Mouse (Mus musculus): ENCODE data around the gene Tsacc. TPM values are rescaled to one million over a fixed set of nuclear protein-coding genes. Genes with fewer than 3 reads are reported as not detected.

The Tsacc gene
- polyA plus RNA-seq, 1 experiment, result 2.0 TPM

- peaks cover 27% of the 10 kb centered on the region for H3K4me1 ChIP-seq
- H3K27me3 ChIP-seq (replicated peaks), result peaks cover 94% of the 10 kb centered on the region
- no peaks in the 10 kb centered on the region for H3K36me3 ChIP-seq (replicated peaks; ENCODE audit: low read length)
- H3K9me3 ChIP-seq, result no peaks in the 10 kb centered on the region
- no peak for TF ChIP-seq FLI1 (IDR thresholded peaks at IDR 0.05; ENCODE audit: low read length)
- no peak for TF ChIP-seq GATA1 (IDR thresholded peaks at IDR 0.05; ENCODE audit: borderline replicate concordance, low read length)
- peak overlapping the region; percentile 67 for H3K4me3 ChIP-seq (replicated peaks)
These were observed 59.1 kb downstream of the Tsacc start for GRCm38 (mm10) chr3:88237556-88238194.

- Histone ChIP-seq H3K36me3 (replicated peaks; ENCODE audit: low read length) (no peaks in the 10 kb centered on the region), H3K4me3 (replicated peaks) (no peak overlapping the region), H3K9me3 (no peaks in the 10 kb centered on the region), H3K4me1 (peaks cover 25% of the 10 kb centered on the region), H3K27me3 (replicated peaks) (peaks cover 94% of the 10 kb centered on the region)
- no peak for TF ChIP-seq FLI1 (IDR thresholded peaks at IDR 0.05; ENCODE audit: low read length)
- no peak for TF ChIP-seq GATA1 (IDR thresholded peaks at IDR 0.05; ENCODE audit: borderline replicate concordance, low read length)
These were observed 59.6 kb downstream of the Tsacc start for GRCm38 (mm10) chr3:88237161-88237555.

GRCm38 (mm10) chr3:88235616-88236015 lies 61.2 kb downstream of the Tsacc start:
- no peaks in the 10 kb centered on the region for H3K36me3 ChIP-seq (replicated peaks; ENCODE audit: low read length)
- no peak for TF ChIP-seq FLI1 (IDR thresholded peaks at IDR 0.05; ENCODE audit: low read length)
- TF ChIP-seq GATA1 (IDR thresholded peaks at IDR 0.05; ENCODE audit: borderline replicate concordance, low read length), result no peak
- H3K4me3 ChIP-seq (replicated peaks), result no peak overlapping the region
- H3K4me1 ChIP-seq, result peaks cover 11% of the 10 kb centered on the region
- H3K27me3 ChIP-seq (replicated peaks), result peaks cover 95% of the 10 kb centered on the region
- H3K9me3 ChIP-seq, result no peaks in the 10 kb centered on the region

GRCm38 (mm10) chr3:88235216-88235615 lies 61.6 kb downstream of the Tsacc start:
- no peaks in the 10 kb centered on the region for H3K36me3 ChIP-seq (replicated peaks; ENCODE audit: low read length)
- TF ChIP-seq FLI1 (IDR thresholded peaks at IDR 0.05; ENCODE audit: low read length), result no peak
- TF ChIP-seq GATA1 (IDR thresholded peaks at IDR 0.05; ENCODE audit: borderline replicate concordance, low read length), result no peak
- H3K4me1 ChIP-seq, result peaks cover 11% of the 10 kb centered on the region
- H3K4me3 ChIP-seq (replicated peaks), result no peak overlapping the region
- H3K27me3 ChIP-seq (replicated peaks), result peaks cover 95% of the 10 kb centered on the region
- H3K9me3 ChIP-seq, result no peaks in the 10 kb centered on the region

- Histone ChIP-seq H3K9me3 (no peaks in the 10 kb centered on the region), H3K4me1 (peaks cover 11% of the 10 kb centered on the region), H3K27me3 (replicated peaks) (peaks cover 96% of the 10 kb centered on the region), H3K4me3 (replicated peaks) (no peak overlapping the region), H3K36me3 (replicated peaks; ENCODE audit: low read length) (no peaks in the 10 kb centered on the region)
- TF ChIP-seq GATA1 (IDR thresholded peaks at IDR 0.05; ENCODE audit: borderline replicate concordance, low read length) (no peak), FLI1 (IDR thresholded peaks at IDR 0.05; ENCODE audit: low read length) (no peak)
These were observed 62.8 kb downstream of the Tsacc start for GRCm38 (mm10) chr3:88234041-88234440.

- TF ChIP-seq GATA1 (IDR thresholded peaks at IDR 0.05; ENCODE audit: borderline replicate concordance, low read length) (no peak), FLI1 (IDR thresholded peaks at IDR 0.05; ENCODE audit: low read length) (no peak)
- no peak overlapping the region for H3K4me3 ChIP-seq (replicated peaks)
- H3K27me3 ChIP-seq (replicated peaks), result peaks cover 95% of the 10 kb centered on the region
- no peaks in the 10 kb centered on the region for H3K36me3 ChIP-seq (replicated peaks; ENCODE audit: low read length)
- peaks cover 11% of the 10 kb centered on the region for H3K4me1 ChIP-seq
- no peaks in the 10 kb centered on the region for H3K9me3 ChIP-seq
These were observed 63.7 kb downstream of the Tsacc start for GRCm38 (mm10) chr3:88232851-88233649.

Other genes starting within 250 kb of the Tsacc start
- 30.3 and 44.6 TPM in 2 replicates for gene Naxe, start 238.5 kb downstream of the Tsacc start, polyA plus RNA-seq (2012; ENCODE audit: insufficient read depth, low replicate concordance)
- gene Ttc24, start 218.7 kb downstream of the Tsacc start, polyA plus RNA-seq (2012; ENCODE audit: insufficient read depth, low replicate concordance), result not detected in 2 replicates
- gene Iqgap3, start 215.0 kb downstream of the Tsacc start, polyA plus RNA-seq (2012; ENCODE audit: insufficient read depth, low replicate concordance), result 3.3 and 6.8 TPM in 2 replicates
- 60.2 and 145 TPM in 2 replicates for gene Mef2d, start 154.6 kb downstream of the Tsacc start, polyA plus RNA-seq (2012; ENCODE audit: insufficient read depth, low replicate concordance)
- gene Rhbg, start 42.3 kb downstream of the Tsacc start, polyA plus RNA-seq (2012; ENCODE audit: insufficient read depth, low replicate concordance), result not detected in 2 replicates
- gene Gm38392, start 9.8 kb downstream of the Tsacc start, polyA plus RNA-seq (2012; ENCODE audit: insufficient read depth, low replicate concordance), result not detected in 2 replicates
- gene Cct3, start 117 bp upstream of the Tsacc start, polyA plus RNA-seq (2012; ENCODE audit: insufficient read depth, low replicate concordance), result 7.1 and 29.4 TPM in 2 replicates
- 31.1 and 138 TPM in 2 replicates for gene Glmp, start 28.0 kb upstream of the Tsacc start, polyA plus RNA-seq (2012; ENCODE audit: insufficient read depth, low replicate concordance)
- gene Tmem79, start 39.1 kb upstream of the Tsacc start, polyA plus RNA-seq (2012; ENCODE audit: insufficient read depth, low replicate concordance), result 2.3 TPM in 1 of 2 replicates, not detected in the other
- 39.8 and 77.9 TPM in 2 replicates for gene Smg5, start 39.3 kb upstream of the Tsacc start, polyA plus RNA-seq (2012; ENCODE audit: insufficient read depth, low replicate concordance)
- gene Paqr6, start 67.6 kb upstream of the Tsacc start, polyA plus RNA-seq (2012; ENCODE audit: insufficient read depth, low replicate concordance), result not detected in 2 replicates
- gene Bglap3, start 75.7 kb upstream of the Tsacc start, polyA plus RNA-seq (2012; ENCODE audit: insufficient read depth, low replicate concordance), result not detected in 2 replicates
- gene Bglap2, start 81.7 kb upstream of the Tsacc start, polyA plus RNA-seq (2012; ENCODE audit: insufficient read depth, low replicate concordance), result not detected in 2 replicates
- gene Bglap, start 87.5 kb upstream of the Tsacc start, polyA plus RNA-seq (2012; ENCODE audit: insufficient read depth, low replicate concordance), result not detected in 2 replicates
- 73.6 and 114 TPM in 2 replicates for gene Pmf1, start 113.3 kb upstream of the Tsacc start, polyA plus RNA-seq (2012; ENCODE audit: insufficient read depth, low replicate concordance)
- 6.7 and 7.2 TPM in 2 replicates for gene Slc25a44, start 128.1 kb upstream of the Tsacc start, polyA plus RNA-seq (2012; ENCODE audit: insufficient read depth, low replicate concordance)
- 8.4 and 26.0 TPM in 2 replicates for gene Sema4a, start 164.2 kb upstream of the Tsacc start, polyA plus RNA-seq (2012; ENCODE audit: insufficient read depth, low replicate concordance)
- gene Lmna, start 213.0 kb upstream of the Tsacc start, polyA plus RNA-seq (2012; ENCODE audit: insufficient read depth, low replicate concordance), result 607 and 1,158 TPM in 2 replicates
- 0.83 and 1.6 TPM in 2 replicates for gene Mex3a, start 235.4 kb upstream of the Tsacc start, polyA plus RNA-seq (2012; ENCODE audit: insufficient read depth, low replicate concordance)

Data from megakaryocyte, embryonic 14.5 days (primary cell).